Mouse (Mus musculus): ENCODE data around the gene Hadha.

DNA sequence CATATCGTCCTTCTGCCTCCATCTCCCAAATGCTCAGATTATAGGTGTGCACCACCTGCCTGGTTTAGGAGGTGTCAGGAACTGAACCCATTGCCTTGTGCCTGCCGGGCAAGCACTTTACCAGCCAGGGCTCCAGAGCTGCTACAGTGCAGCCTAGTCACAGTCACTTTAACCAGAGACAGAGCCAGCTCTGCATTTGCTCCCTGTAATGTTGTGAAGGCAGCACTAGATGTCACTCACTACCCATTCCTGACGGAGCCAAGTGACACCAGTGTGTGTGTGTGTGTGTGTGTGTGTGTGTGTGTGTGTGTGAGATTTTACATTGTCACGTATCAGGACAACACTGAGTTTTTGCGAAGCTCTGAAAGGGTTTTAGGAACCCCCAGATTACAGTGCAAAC, 46.6 kb upstream of the Hadha start:
- peak; percentile 48 for TF ChIP-seq CTCF (IDR thresholded peaks at IDR 0.05; ENCODE audit: insufficient read depth, low read length)
- TF ChIP-seq POLR2A (IDR thresholded peaks at IDR 0.05; ENCODE audit: borderline replicate concordance, extremely low read depth, low read depth, low read length): no peak

Measured in lung, adult 2 months (tissue).